Mouse (Mus musculus) heart, adult 2 months (tissue): Measurements from ENCODE around the gene Tnfaip8l3.

Experiments
- CTCF ChIP-seq: fragments of 200-600 bp; IDR thresholded peaks from 2 replicates; pipeline ENCODE4 v1.8.1; 2022; ENCODE audit warnings: antibody characterized with exemption, mild to moderate bottlenecking, moderate library complexity
- POLR2A ChIP-seq: fragments of 200-500 bp; IDR thresholded peaks from 2 replicates; pipeline ENCODE4 v1.6.1; 2011; ENCODE audit warnings: mild to moderate bottlenecking, low read depth, low read length, control low read depth; ENCODE audit not compliant: insufficient read depth

GRCm38 (mm10) chr9:54073688-54074087 is 5.5 kb upstream of the Tnfaip8l3 start:
- TF ChIP-seq POLR2A (no peak), CTCF (no peak)
